Mouse (Mus musculus): ENCODE measurements at regions not wholly inside any gene's neighbourhood (a gene's known extent, or its start where the extent isn't known, plus 50 kb on each side); places are given as distances from the start of the nearest gene placed in this dataset.

- TF ChIP-seq CTCF (IDR thresholded peaks at IDR 0.05; ENCODE audit: control insufficient read depth, insufficient read depth, insufficient read length) = no peak
- no peak for TF ChIP-seq USF1 (IDR thresholded peaks at IDR 0.05; ENCODE audit: low read depth)
- no peak for TF ChIP-seq MAX (IDR thresholded peaks at IDR 0.05)
- TF ChIP-seq CEBPB (IDR thresholded peaks at IDR 0.05; ENCODE audit: low read depth) = no peak
- no peak for TF ChIP-seq MYOG (IDR thresholded peaks at IDR 0.05; ENCODE audit: control insufficient read depth, extremely low read depth, insufficient read length)
- no peak for TF ChIP-seq MYOD1 (IDR thresholded peaks at IDR 0.05; ENCODE audit: control insufficient read depth, insufficient read length, low read depth)
Observed at GRCm38 (mm10) chr2:174574804-174575507, 68.4 kb upstream of the Zfp831 start.
